Mouse (Mus musculus): ENCODE results near the gene Mpzl1. TPM values are rescaled to one million over a fixed set of nuclear protein-coding genes. Genes with fewer than 3 reads are reported as not detected.
A peak's percentile ranks its signal among the peaks of the same experiment; 100 is the strongest.

Gene Mpzl1
- total RNA-seq, 4 experiments from 2014 or later, result 14.6 to 25.4 (median 22.3) TPM

- DNase-seq, result no peak
Measured at GRCm38 (mm10) chr1:165655482-165655881, 21.1 kb upstream of the Mpzl1 start.

- no peak for DNase-seq
Measured at GRCm38 (mm10) chr1:165655022-165655421, 20.7 kb upstream of the Mpzl1 start.

GRCm38 (mm10) chr1:165653126-165653885, 19.0 kb upstream of the Mpzl1 start:
- DNase-seq, result no peak

- no peak for DNase-seq
Measured at GRCm38 (mm10) chr1:165652507-165652906, 18.2 kb upstream of the Mpzl1 start.

GRCm38 (mm10) chr1:165651158-165651557, 16.8 kb upstream of the Mpzl1 start:
- DNase-seq, result no peak

GRCm38 (mm10) chr1:165645102-165645501, 10.8 kb upstream of the Mpzl1 start:
- DNase-seq, result no peak

- no peak for DNase-seq
Measured at GRCm38 (mm10) chr1:165643735-165644134, 9.4 kb upstream of the Mpzl1 start.

- no peak for DNase-seq
Measured at GRCm38 (mm10) chr1:165642780-165643311, 8.5 kb upstream of the Mpzl1 start.

GRCm38 (mm10) chr1:165641786-165642771, 7.7 kb upstream of the Mpzl1 start:
- peak; percentile 87 for DNase-seq

GRCm38 (mm10) chr1:165641271-165641771, 7.0 kb upstream of the Mpzl1 start:
- DNase-seq, result peak; percentile 68

- DNase-seq, result no peak
Measured at GRCm38 (mm10) chr1:165636289-165636688, 2.0 kb upstream of the Mpzl1 start.

GRCm38 (mm10) chr1:165635055-165635897, 938 bp upstream of the Mpzl1 start:
- no peak for DNase-seq

GRCm38 (mm10) chr1:165633345-165633744, 993 bp downstream of the Mpzl1 start:
- no peak for DNase-seq

- DNase-seq, result no peak
Measured at GRCm38 (mm10) chr1:165631136-165631535, 3.2 kb downstream of the Mpzl1 start.

- no peak for DNase-seq
Measured at GRCm38 (mm10) chr1:165629975-165630374, 4.4 kb downstream of the Mpzl1 start.

- DNase-seq, result no peak
Measured at GRCm38 (mm10) chr1:165628603-165629002, 5.7 kb downstream of the Mpzl1 start.

GRCm38 (mm10) chr1:165625896-165626295, 8.4 kb downstream of the Mpzl1 start:
- DNase-seq, result no peak

GRCm38 (mm10) chr1:165625058-165625457, 9.3 kb downstream of the Mpzl1 start:
- no peak for DNase-seq

- DNase-seq, result no peak
Measured at GRCm38 (mm10) chr1:165618201-165618624, 16.1 kb downstream of the Mpzl1 start.

GRCm38 (mm10) chr1:165617166-165617891, 17.0 kb downstream of the Mpzl1 start:
- DNase-seq, result peak; percentile 41

- DNase-seq, result no peak
Measured at GRCm38 (mm10) chr1:165616652-165617051, 17.7 kb downstream of the Mpzl1 start.

Data from adrenal gland, adult 8-10 months (tissue).